In genomic region chr7:100228957-100229356, GRCm38 (mm10) we compare ENCODE assay signal across 11 mouse cellular contexts. TPM values are rescaled to one million over a fixed set of nuclear protein-coding genes. Genes with fewer than 3 reads are reported as not detected.
DNase-seq lines count a peak whose midpoint lies in the region; ATAC-seq and TF ChIP-seq lines count a peak whose summit lies in the region.
"Had no signal": no experiment of that assay in that cellular context is flagged by ENCODE, and none has a peak within 500 bp of the region (broad histone marks: within the 10 kb centered on the region; RNA-seq: fewer than 3 reads in every experiment).

No protein-coding gene starts in this region.

- TF ChIP-seq POLR2A in cerebellum, adult 2 months (IDR thresholded peaks at IDR 0.05; ENCODE audit: borderline replicate concordance, insufficient read depth, low read length), result no peak
- TF ChIP-seq POLR2A in lung, adult 2 months (IDR thresholded peaks at IDR 0.05; ENCODE audit: borderline replicate concordance, extremely low read depth, low read depth, low read length), result no peak

- peak overlapping the region; percentile 61 for H3K4me3 ChIP-seq in cerebellum, adult 2 months (replicated peaks; ENCODE audit: insufficient read depth, low read depth, low read length)
- no peak overlapping the region for H3K4me3 ChIP-seq in lung, embryonic 15.5 days
- no peak overlapping the region for H3K4me3 ChIP-seq in lung, adult 2 months (replicated peaks; ENCODE audit: extremely low read depth, low read depth, low read length)
- H3K4me3 ChIP-seq in hindbrain, embryonic 16.5 days (ENCODE audit: low read length), result peak overlapping the region; percentile 93
- H3K4me3 ChIP-seq in neural tube, embryonic 12.5 days, result peak overlapping the region; percentile 84; the same call in 1 of the 2 replicates

- DNase-seq in cerebellum, adult 2 months, result no peak
- no peak for DNase-seq in cerebellum, adult 9-10 months
- no peak for DNase-seq in lung, adult 2 months
- no peak for DNase-seq in testis, postnatal 14 days (ENCODE audit: low spot score)
- DNase-seq in right cerebral cortex, postnatal 10 days (ENCODE audit: low spot score in 2 of 2), result no peak
- DNase-seq: lung, adult 18-20 months; right cerebral cortex, postnatal 25 days; thymus, postnatal 25 days had no signal

- H3K4me2 ChIP-seq in lung, embryonic 15.5 days, result peak overlapping the region; percentile 99
- H3K4me2 ChIP-seq in hindbrain, embryonic 16.5 days (ENCODE audit: low read length), result peak overlapping the region; percentile 80
- H3K4me2 ChIP-seq in neural tube, embryonic 12.5 days (replicated peaks), result peak overlapping the region; percentile 91

- H3K27ac ChIP-seq in cerebellum, adult 2 months (ENCODE audit: insufficient read depth, low read length), result no peak overlapping the region
- no peak overlapping the region for H3K27ac ChIP-seq in lung, embryonic 15.5 days
- H3K27ac ChIP-seq in hindbrain, embryonic 16.5 days (ENCODE audit: low read depth, low read length), result no peak overlapping the region; the same call in 1 of the 2 replicates
- no peak overlapping the region for H3K27ac ChIP-seq in neural tube, embryonic 12.5 days

- ATAC-seq in lung, embryonic 15.5 days (ENCODE audit: borderline replicate concordance, extremely low read depth, low FRiP score, low TSS enrichment), result no peak
- ATAC-seq in hindbrain, embryonic 16.5 days, result no peak
- no peak for ATAC-seq in neural tube, embryonic 12.5 days (ENCODE audit: low FRiP score, low read depth)

- 36% methylated on average over 3 of the region's 3 CpGs for WGBS in cerebellum, adult 2 months
- 63% methylated on average over 3 of the region's 3 CpGs for WGBS in lung, embryonic 15.5 days
- WGBS in lung, adult 2 months, result 47% methylated on average over 3 of the region's 3 CpGs
- 65% methylated on average over 3 of the region's 3 CpGs for WGBS in hindbrain, embryonic 16.5 days
- WGBS in neural tube, embryonic 12.5 days, result 78% methylated on average over 3 of the region's 3 CpGs

- no peak for TF ChIP-seq CTCF in cerebellum, adult 2 months (IDR thresholded peaks at IDR 0.05; ENCODE audit: borderline replicate concordance, insufficient read depth, low read depth, low read length)
- TF ChIP-seq CTCF in lung, adult 2 months (IDR thresholded peaks at IDR 0.05; ENCODE audit: insufficient read depth, low read length), result no peak

- H3K9ac ChIP-seq in lung, embryonic 15.5 days, result no peak overlapping the region
- H3K9ac ChIP-seq in hindbrain, embryonic 16.5 days (ENCODE audit: low read depth, low read length), result peak overlapping the region; percentile 78; the same call in 1 of the 2 replicates
- H3K9ac ChIP-seq in neural tube, embryonic 12.5 days, result no peak overlapping the region

- H3K9me3 ChIP-seq in lung, embryonic 15.5 days, result no peaks in the 10 kb centered on the region
- H3K9me3 ChIP-seq in hindbrain, embryonic 16.5 days (ENCODE audit: control insufficient read depth, low read length), result no peaks in the 10 kb centered on the region
- H3K9me3 ChIP-seq in neural tube, embryonic 12.5 days, result no peaks in the 10 kb centered on the region

- no peaks in the 10 kb centered on the region for H3K36me3 ChIP-seq in lung, embryonic 15.5 days
- H3K36me3 ChIP-seq in hindbrain, embryonic 16.5 days (ENCODE audit: control insufficient read depth, insufficient read depth, low read length), result no peaks in the 10 kb centered on the region
- H3K36me3 ChIP-seq in neural tube, embryonic 12.5 days, result no peaks in the 10 kb centered on the region

- no peaks in the 10 kb centered on the region for H3K27me3 ChIP-seq in cerebellum, adult 2 months (ENCODE audit: control insufficient read depth, insufficient read depth, low read length)
- no peaks in the 10 kb centered on the region for H3K27me3 ChIP-seq in lung, embryonic 15.5 days
- H3K27me3 ChIP-seq in hindbrain, embryonic 16.5 days (replicated peaks; ENCODE audit: control insufficient read depth, insufficient read depth, low read length), result no peaks in the 10 kb centered on the region
- no peaks in the 10 kb centered on the region for H3K27me3 ChIP-seq in neural tube, embryonic 12.5 days (replicated peaks)

- no peaks in the 10 kb centered on the region; the same call in 1 of the 2 replicates for H3K4me1 ChIP-seq in cerebellum, adult 2 months (ENCODE audit: control insufficient read depth, insufficient read depth, low read length)
- peaks cover 12% of the 10 kb centered on the region for H3K4me1 ChIP-seq in lung, embryonic 15.5 days
- H3K4me1 ChIP-seq in lung, adult 2 months (ENCODE audit: control insufficient read depth, insufficient read depth, low read length), result peaks cover 3% of the 10 kb centered on the region; the same call in 1 of the 2 replicates
- H3K4me1 ChIP-seq in hindbrain, embryonic 16.5 days (ENCODE audit: control insufficient read depth, insufficient read depth, low read depth, low read length), result no peaks in the 10 kb centered on the region; the same call in 1 of the 2 replicates
- no peaks in the 10 kb centered on the region for H3K4me1 ChIP-seq in neural tube, embryonic 12.5 days

RNA-seq across cellular contexts. Expression of gene Pgm2l1, which starts 1.8 kb away (rescaled TPM):
- 49.6 and 49.8 TPM in 2 replicates for polyA plus RNA-seq in cerebellum, adult 2 months (2012; rRNA removed)
- 2.2 and 2.4 TPM in 2 replicates for polyA plus RNA-seq in lung, embryonic 15.5 days (2015; fragmentation: Nextera tagmentation; extraction: Ambion mirVana)
- polyA plus RNA-seq in lung, adult 2 months (2012; rRNA removed), result 4.6 and 5.0 TPM in 2 replicates
- polyA plus RNA-seq in hindbrain, embryonic 16.5 days (2015; fragmentation: Nextera tagmentation; extraction: Ambion mirVana), result 29.2 and 33.7 TPM in 2 replicates
- polyA plus RNA-seq in neural tube, embryonic 12.5 days (2016; fragmentation: Nextera tagmentation; extraction: Ambion mirVana), result 11.4 and 12.0 TPM in 2 replicates

RNA-seq across cellular contexts. Expression of gene Kcne3, which starts 52.7 kb away (rescaled TPM):
- not detected in 2 replicates for polyA plus RNA-seq in cerebellum, adult 2 months (2012; rRNA removed)
- 1.5 TPM in 2 replicates for polyA plus RNA-seq in lung, embryonic 15.5 days (2015; fragmentation: Nextera tagmentation; extraction: Ambion mirVana)
- polyA plus RNA-seq in lung, adult 2 months (2012; rRNA removed), result 5.8 and 6.4 TPM in 2 replicates
- 0.31 and 0.67 TPM in 2 replicates for polyA plus RNA-seq in hindbrain, embryonic 16.5 days (2015; fragmentation: Nextera tagmentation; extraction: Ambion mirVana)
- 1.4 and 1.6 TPM in 2 replicates for polyA plus RNA-seq in neural tube, embryonic 12.5 days (2016; fragmentation: Nextera tagmentation; extraction: Ambion mirVana)

RNA-seq across cellular contexts. Expression of gene P4ha3, which starts 56.4 kb away (rescaled TPM):
- polyA plus RNA-seq in cerebellum, adult 2 months (2012; rRNA removed), result 2.2 and 2.3 TPM in 2 replicates
- 14.6 and 16.4 TPM in 2 replicates for polyA plus RNA-seq in lung, embryonic 15.5 days (2015; fragmentation: Nextera tagmentation; extraction: Ambion mirVana)
- 0.77 and 1.2 TPM in 2 replicates for polyA plus RNA-seq in lung, adult 2 months (2012; rRNA removed)
- polyA plus RNA-seq in hindbrain, embryonic 16.5 days (2015; fragmentation: Nextera tagmentation; extraction: Ambion mirVana), result 5.5 and 10.4 TPM in 2 replicates
- 4.3 and 5.9 TPM in 2 replicates for polyA plus RNA-seq in neural tube, embryonic 12.5 days (2016; fragmentation: Nextera tagmentation; extraction: Ambion mirVana)

Comparison
In these comparisons a context has a peak if more than half of its experiments do, and no peak if none do; other contexts are left out.
1. H3K4me3 ChIP-seq: peak in cerebellum, adult 2 months (single experiment), hindbrain, embryonic 16.5 days (single experiment) and neural tube, embryonic 12.5 days (single experiment); none in lung, embryonic 15.5 days (single experiment) and lung, adult 2 months (single experiment).
2. Peak in every context shown above with its lines, with median percentiles within 50 percentile points of each other: H3K4me2 ChIP-seq.